Mouse (Mus musculus) adrenal gland (tissue): Measurements from ENCODE around the gene Rgs19.

ENCODE experiments used
- intact Hi-C: fragments of 180-260 bp; cut with DNase I; formaldehyde crosslinking; loops from one replicate; pipeline ENCODE4 v1.15.1; 2025
- long read RNA-seq, 2 experiments: library from polyadenylated mRNA; unstranded; transcript quantifications; one replicate each; pipeline ENCODE4 v2.0.0; 2020; ENCODE audit warnings: borderline replicate concordance in 1 of 2; ENCODE audit not compliant: insufficient replicate concordance in 1 of 2

The Rgs19 gene
- long read RNA-seq, experiment 1, transcript Rgs19-204 (5 exons, 779 nt), result major isoform, 9 of 24 reads
- long read RNA-seq, experiment 1, transcript Rgs19-201 (6 exons, 1,511 nt), result minor isoform, 7 of 24 reads
- long read RNA-seq, experiment 1, partial matches to known transcripts, result 5 of 24 reads
- long read RNA-seq, experiment 1, other reads (novel, unspliced or antisense), result 1 of 24 reads
- long read RNA-seq, experiment 2, transcript Rgs19-204 (5 exons, 779 nt), result major isoform, 7 of 27 reads
- long read RNA-seq, experiment 2, transcript Rgs19-201 (6 exons, 1,511 nt), result minor isoform, 5 of 27 reads
- long read RNA-seq, experiment 2, partial matches to known transcripts, result 5 of 27 reads
- long read RNA-seq, experiment 2, other reads (novel, unspliced or antisense), result 2 of 27 reads

GRCm38 (mm10) chr2:181693339-181694280 lies at the start of gene Rgs19:
Rgs19 (minus strand) TSS chr2:181693977.
- intact Hi-C loops, result no loop called here

- intact Hi-C loops, result no loop called here
These were observed 36.3 kb upstream of the Rgs19 start for GRCm38 (mm10) chr2:181730051-181730450.

DNA sequence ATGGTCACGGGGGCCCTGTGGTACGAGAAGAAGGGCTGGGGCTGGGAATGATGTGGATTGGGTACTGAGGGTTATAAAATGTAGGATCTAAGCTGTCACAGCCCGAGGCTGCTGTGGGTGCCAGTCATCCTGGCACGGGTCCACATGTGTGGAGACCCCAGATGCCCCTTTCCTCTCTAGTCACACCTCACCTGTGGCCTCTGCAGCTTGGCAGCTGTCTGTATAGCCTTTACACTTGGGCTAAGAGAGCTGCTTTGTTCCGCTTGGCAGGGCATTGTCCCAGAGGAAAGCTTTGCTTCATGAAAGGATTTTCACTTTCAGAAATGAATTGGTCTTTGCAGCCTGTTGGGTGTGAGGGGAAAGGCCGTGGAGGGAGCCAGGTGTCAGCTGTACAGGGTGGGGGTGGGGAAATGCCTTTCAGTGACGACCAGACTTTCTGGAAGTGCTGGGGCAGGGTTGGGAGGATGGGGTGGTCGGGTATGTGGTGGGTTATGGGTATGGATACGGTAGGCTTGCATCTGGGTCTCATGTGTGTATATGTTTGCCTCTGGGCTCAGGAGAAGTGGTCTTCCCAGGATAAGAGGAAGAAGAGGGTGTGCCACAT lies 34.0 kb upstream of the Rgs19 start:
- intact Hi-C loops, result loop anchor here (10.0 kb wide), 1 partner anchor 137 kb away; the partner anchor contains the start of gene Polr3k

- intact Hi-C loops, result loop anchor here (10.0 kb wide), 1 partner anchor 143 kb away; the partner anchor contains the start of gene Polr3k
These were observed 28.4 kb upstream of the Rgs19 start for GRCm38 (mm10) chr2:181722213-181722612.

- intact Hi-C loops, result loop anchor here (10.0 kb wide), 1 partner anchor 144 kb away; the partner anchor contains the start of gene Polr3k
These were observed 27.4 kb upstream of the Rgs19 start for GRCm38 (mm10) chr2:181721200-181721599.

- intact Hi-C loops, result loop anchor here (10.0 kb wide), 1 partner anchor 145 kb away; the partner anchor contains the start of gene Polr3k
These were observed 26.3 kb upstream of the Rgs19 start for GRCm38 (mm10) chr2:181720061-181720460.

DNA sequence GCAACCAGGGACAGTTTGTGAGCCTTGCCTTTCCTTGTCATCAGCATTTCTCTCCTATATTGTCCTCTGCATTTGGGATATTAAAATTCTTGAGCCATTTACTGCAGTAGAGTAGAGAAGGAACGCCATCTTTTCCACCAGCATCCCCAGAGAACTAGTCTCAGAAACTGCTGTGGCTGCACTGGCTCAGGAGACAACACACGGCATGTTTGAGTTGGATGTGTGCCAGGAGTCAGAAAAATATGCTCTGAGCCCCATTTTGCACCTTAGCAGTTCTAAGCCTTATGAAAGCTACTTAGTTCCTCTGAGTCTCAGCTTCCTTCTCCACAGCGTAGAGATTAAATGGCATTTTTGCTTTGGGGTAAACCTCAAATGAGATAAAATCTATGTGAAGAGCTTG lies 23.2 kb upstream of the Rgs19 start:
- intact Hi-C loops, result no loop called here

DNA sequence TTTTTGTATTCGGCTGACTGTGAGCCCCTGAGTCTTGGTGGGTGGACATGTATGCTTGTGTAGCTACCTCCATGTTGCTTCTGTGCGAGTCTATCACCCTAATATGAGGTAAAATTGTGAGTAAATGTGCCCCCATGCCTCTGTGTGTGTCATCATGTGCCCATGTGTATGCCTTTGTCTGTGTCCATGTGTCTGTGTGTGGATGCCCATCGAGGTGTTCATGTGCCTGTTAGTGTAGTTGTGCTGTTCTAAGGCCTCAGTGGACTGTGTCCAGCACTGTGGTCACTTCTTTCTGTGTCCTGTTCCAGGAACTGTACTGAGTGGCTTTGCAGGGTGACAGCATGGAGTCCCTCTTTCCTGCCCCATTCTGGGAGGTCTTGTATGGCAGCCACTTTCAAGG lies 21.6 kb upstream of the Rgs19 start:
- intact Hi-C loops, result no loop called here

- intact Hi-C loops, result no loop called here
These were observed 21.1 kb upstream of the Rgs19 start, which contains the start of gene Oprl1 for GRCm38 (mm10) chr2:181714903-181715326. Oprl1 (plus strand) TSS chr2:181715016.

- intact Hi-C loops, result no loop called here
These were observed 20.0 kb upstream of the Rgs19 start for GRCm38 (mm10) chr2:181713749-181714148.

- intact Hi-C loops, result no loop called here
These were observed 12.9 kb upstream of the Rgs19 start for GRCm38 (mm10) chr2:181706668-181707067.

GRCm38 (mm10) chr2:181698241-181698640 lies 4.5 kb upstream of the Rgs19 start, which contains the start of gene Lkaaear1:
Lkaaear1 (minus strand) TSS chr2:181698442.
- intact Hi-C loops, result no loop called here

- intact Hi-C loops, result no loop called here
These were observed 3.1 kb upstream of the Rgs19 start for GRCm38 (mm10) chr2:181696801-181697420.

DNA sequence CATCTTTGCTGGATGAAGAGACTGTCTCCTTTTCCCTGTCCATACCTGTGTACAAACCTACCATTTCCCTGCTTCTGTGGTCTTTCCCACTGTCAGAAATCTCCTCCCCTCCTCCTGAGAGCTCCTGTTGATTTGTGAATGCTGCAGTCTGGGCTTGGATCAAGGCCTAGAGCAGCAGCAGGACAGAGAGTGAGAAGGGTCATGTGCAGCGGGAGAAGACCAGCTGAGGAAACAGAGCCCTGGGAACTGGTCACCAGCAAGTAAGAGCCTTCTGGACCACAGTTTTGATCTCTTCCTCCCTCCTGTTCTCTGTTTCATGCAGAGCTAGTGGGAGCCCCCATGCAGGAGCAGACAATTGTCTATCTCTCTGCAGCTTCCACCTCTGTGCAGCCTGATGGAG lies 2.0 kb upstream of the Rgs19 start:
- intact Hi-C loops, result no loop called here

DNA sequence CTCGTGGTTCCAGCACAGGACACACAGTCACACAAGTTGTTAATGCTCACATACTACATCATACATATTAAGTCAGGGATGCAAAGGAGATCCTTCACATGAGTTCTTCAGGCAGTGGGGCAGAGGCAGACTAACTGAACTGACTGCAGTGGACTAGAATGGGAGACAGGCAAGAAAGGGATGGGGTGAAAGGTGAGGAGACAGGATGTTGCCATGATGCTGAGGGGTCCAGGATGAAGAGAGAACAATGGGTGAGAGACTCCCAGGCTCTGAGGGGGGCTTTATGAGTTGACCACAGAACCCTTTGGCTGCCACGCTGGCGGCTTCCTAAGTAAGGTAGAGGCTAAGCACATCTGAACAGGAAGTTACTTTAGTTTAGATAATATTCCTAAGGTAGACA lies 804 bp upstream of the Rgs19 start:
- intact Hi-C loops, result no loop called here

- intact Hi-C loops, result no loop called here
These were observed 1.5 kb downstream of the Rgs19 start for GRCm38 (mm10) chr2:181692304-181692703.

- intact Hi-C loops, result no loop called here
These were observed 2.2 kb downstream of the Rgs19 start for GRCm38 (mm10) chr2:181691571-181691970.

DNA sequence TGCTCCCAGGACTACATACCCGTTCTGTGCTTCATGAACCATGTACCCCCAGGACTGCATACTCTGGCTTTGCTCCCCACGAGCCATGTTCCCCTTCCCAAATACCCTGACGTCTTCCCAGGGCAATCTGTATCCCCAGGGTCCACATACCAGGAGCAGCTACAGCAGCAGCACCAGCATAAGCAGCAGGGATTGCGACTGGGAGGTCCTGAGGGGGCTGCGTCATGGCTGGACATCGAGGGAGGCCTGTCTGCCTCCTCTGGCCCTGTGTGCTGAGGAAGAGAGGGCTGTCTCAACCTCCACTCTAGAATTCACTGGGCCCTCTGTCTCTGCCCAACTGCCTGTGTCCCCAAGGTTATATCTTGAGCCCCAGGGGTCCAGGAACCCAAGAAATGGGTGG lies 2.7 kb downstream of the Rgs19 start:
- intact Hi-C loops, result no loop called here

DNA sequence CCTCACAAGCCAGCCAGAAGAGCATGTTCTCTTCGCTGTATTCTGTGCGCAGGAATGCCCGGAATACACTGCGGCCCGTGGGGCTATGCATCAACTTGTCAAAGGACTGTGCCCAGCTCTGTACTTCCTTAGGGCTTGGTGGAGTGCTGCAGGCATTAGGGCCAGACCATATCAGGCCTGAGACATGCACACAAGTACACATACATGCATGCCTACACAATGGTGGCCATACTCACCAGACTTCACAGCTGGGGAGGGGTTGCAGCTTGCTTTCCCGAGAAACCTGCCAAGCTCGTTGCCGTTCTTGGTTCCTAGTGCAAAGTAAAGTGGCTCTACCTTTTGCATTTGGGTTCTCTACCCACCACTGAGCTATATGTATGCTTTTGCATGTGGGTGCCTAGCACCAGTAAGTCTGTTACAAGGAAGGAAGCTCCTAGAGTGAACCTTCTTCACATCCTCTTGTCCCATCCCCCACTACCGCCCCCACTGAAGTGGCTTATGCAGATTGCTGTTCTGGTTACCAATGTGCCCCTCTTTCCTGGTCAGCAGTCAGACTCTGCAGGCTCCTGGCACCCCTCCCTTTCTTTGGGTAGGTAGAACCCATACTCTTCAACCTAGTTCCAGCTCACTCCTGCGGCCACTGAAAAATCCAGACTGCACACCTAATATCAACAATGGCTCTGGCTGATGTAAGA lies 4.2 kb downstream of the Rgs19 start:
- intact Hi-C loops, result no loop called here

DNA sequence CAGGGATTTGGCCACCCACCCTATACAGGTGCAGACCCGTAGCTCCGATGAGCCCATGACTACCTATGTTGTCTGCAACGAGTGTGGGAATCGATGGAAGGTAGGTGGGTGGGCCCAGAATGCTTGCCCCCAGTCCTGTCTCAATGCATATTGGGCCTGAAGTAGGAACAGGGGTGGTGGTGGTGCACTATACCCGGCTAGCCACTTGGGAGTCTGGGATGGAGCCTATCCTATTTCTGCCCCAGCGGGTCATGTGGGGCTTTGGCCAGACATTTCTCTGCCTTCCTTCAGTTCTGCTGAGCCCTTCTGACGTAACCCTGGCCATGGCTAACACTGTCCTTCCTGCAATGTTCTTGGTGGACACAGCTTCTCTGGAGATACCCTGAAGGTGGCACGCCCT lies 6.2 kb downstream of the Rgs19 start:
- intact Hi-C loops, result no loop called here
